Mouse (Mus musculus) 3134 (cell line): ENCODE results near the gene Ptgdr.
"Not testable (repeated sequence)": the region's sequence is repeated elsewhere in the genome, so short reads cannot be mapped to it uniquely, and the experiment has no call there.

ENCODE experiments used
- DNase-seq: peaks from one replicate; pipeline ENCODE4 v3.0.0-alpha.2; 2011; ENCODE audit warnings: low spot score; ENCODE audit not compliant: insufficient read length; ENCODE audit errors: extremely low read depth

The Ptgdr gene

GRCm38 (mm10) chr14:44821177-44822057 is 37.8 kb downstream of the Ptgdr start:
- DNase-seq = no peak

GRCm38 (mm10) chr14:44813152-44813551 is 46.0 kb downstream of the Ptgdr start:
- not testable (repeated sequence) for DNase-seq
